Mouse (Mus musculus) granulocyte monocyte progenitor cell, adult 5-6 weeks (primary cell): ENCODE results near the gene Cachd1. TPM values are rescaled to one million over a fixed set of nuclear protein-coding genes. Genes with fewer than 3 reads are reported as not detected.

Experiments used
- ATAC-seq: replicated peaks from 2 replicates; pipeline ENCODE4 v1.8.0; 2016; ENCODE audit warnings: mild to moderate bottlenecking, moderate TSS enrichment, inconsistent platforms; ENCODE audit not compliant: poor library complexity, severe bottlenecking
- total RNA-seq, 2 experiments: library from RNA; stranded (forward) in 1 of 2; stranded (reverse) in 1 of 2; fragments of 200-712, 200-1000 nt in 1 of 2; fragments of >200 nt in 1 of 2; fragmentation: Nextera tagmentation in 1 of 2; gene quantifications; 2 replicates each; pipeline ENCODE4 v1.2.3; 2014 to 2017

The Cachd1 gene
- total RNA-seq, 2 experiments from 2014 or later, result 1.8 TPM; not detected in 1

DNA sequence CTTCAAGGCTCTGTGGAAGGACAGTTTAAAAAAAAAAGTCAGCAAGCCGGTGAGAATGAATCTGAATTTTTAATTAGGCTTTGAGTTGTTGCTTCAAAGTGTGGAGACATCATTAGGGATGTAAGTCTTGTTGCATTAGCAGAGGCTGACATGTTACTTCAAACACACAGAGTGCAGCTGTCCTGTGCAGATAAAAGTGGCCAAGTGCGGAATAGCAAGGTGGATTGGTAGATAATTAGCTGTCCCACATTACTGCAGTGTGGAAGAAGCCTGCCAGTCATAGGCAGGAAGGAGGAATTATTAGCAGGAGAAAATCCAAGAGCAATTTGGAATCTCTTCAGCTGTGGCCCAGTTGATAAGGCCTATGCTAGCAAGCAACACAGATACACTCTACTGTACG, 10.7 kb downstream of the Cachd1 start:
- ATAC-seq, result no peak

DNA sequence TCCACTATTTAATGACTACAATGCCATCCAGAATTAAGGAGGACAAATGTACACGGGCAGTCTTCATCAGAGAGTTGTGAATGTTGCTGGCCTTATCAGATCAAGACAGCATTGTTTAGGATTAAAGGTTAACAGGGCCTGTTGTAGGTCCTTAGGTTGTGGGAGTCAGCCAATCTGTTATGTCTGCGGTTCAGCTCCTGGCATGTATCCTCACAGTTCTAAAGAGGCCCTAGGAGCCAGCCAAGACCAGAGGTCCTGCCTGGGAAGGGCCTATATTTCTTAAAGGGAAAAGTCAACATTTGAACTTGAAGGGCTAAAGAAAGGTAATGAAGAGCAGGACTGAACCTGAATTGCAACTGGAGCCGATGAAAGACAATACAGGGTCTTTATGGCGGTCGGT, 13.7 kb downstream of the Cachd1 start:
- no peak for ATAC-seq

DNA sequence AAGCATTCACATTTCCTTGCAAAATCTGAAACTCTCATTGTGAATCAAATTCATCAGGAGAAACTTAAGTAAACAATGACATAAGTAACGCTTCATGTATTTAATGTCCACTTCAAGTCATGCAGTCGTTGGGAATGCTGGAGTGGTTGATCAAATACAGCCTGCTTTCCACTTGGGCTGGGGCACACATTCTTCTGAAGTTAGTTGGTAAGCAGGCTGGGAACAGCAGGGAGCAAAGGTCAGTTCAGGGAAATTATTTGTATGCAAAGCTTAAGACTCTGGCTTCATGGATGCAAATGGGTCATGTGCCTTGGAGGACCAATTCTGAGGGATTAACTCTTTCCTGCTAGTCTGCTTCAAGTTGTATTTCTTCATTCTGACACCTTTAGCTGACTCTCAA, 16.7 kb downstream of the Cachd1 start:
- no peak for ATAC-seq

DNA sequence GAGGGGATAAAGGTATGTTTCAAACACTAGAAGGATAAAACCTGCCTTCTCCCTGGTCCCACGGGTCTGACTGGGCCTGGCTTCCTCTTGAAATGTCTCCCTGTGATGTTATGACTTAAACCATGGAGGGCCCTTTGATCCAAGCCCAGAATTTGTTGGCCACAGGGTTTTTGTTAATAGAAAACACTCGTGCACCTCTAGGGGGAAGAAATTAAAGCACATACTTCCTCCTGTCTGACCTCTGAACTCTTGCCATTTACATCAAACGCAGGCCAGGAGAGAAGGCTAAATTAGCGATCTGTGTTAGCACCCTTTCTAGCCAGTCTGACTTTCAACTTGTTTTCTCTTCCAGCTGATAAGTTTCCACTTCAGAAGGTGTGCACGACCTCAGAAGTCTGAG, 19.0 kb downstream of the Cachd1 start:
- no peak for ATAC-seq

DNA sequence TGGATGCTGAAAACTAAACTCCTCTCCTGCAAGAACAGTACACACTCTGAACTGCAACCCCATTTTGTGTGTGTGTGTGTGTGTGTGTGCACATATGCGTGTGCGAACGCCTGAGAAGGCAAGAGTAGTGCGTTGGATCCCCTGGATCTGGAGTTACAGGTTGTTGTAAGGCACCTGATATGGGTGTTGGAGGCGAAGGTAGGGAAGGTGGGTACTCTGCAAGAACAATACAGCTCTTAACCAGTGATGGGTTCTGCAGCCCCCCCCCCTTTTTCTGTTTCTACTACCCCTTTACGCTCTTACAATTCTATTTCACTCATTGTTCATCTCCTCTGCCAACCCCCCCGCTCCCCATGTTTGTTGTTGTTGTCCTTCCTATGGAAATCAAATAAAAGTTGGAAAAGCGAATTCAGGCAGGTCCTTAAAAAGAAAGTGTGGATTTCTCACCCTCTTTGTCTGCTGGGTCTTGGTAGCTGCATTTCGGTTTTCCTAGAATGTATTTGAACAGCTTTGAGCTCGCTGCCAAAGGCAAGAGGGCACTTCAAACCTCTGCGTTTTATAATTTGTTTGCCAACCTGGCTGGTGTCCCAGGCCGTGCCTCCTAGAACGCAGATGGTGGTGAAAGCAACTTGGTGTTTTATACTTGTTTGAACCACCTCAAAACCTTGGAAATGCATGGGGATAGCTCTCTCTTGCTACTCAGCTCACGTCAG, 24.4 kb downstream of the Cachd1 start:
- no peak for ATAC-seq

DNA sequence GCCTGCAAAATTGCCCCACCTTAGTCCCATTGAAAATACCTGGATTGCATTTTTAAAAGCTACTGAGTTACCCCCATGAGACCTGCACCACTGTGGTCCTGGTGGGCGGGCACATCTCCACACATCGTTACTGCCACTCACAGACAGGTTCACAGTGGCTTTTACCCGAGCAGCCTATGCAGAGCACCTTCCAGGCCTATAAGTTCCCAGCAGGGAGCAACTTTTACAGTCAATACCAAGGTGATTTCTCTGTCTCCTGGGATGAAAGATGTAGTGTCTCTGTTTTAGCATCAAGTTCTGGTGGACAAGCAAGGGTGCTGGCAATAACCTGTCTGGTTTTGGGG, 24.9 kb downstream of the Cachd1 start:
- no peak for ATAC-seq

DNA sequence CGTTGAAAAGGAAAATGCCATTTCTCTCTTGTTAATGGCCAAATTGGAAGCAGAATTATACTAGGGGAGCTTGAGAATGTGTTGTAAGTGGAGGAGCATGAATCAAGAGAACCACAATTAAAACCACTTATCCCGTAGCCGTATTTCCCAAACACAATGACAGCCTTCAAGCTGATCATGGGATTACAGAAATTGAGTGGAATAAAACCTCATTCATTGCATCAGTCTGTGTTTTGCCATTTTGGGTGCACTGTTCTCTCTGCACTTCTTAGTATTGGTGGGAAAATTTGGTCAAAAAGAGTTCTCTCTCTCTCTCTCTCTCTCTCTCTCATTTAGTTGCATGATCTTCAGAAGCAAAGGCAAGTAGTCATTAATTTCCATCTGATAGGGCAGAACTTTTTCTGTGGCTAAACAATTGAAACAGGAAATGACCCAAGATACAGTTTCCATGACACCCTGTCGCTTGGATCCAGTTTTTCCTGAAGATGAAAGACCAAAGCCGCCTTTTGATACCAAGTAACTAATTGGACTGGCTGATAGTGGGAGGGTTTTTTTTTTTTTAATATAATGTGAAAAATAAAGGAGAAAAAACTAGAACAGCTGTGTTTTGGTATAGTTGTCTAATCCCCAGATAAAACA, 34.7 kb downstream of the Cachd1 start:
- ATAC-seq, result no peak

DNA sequence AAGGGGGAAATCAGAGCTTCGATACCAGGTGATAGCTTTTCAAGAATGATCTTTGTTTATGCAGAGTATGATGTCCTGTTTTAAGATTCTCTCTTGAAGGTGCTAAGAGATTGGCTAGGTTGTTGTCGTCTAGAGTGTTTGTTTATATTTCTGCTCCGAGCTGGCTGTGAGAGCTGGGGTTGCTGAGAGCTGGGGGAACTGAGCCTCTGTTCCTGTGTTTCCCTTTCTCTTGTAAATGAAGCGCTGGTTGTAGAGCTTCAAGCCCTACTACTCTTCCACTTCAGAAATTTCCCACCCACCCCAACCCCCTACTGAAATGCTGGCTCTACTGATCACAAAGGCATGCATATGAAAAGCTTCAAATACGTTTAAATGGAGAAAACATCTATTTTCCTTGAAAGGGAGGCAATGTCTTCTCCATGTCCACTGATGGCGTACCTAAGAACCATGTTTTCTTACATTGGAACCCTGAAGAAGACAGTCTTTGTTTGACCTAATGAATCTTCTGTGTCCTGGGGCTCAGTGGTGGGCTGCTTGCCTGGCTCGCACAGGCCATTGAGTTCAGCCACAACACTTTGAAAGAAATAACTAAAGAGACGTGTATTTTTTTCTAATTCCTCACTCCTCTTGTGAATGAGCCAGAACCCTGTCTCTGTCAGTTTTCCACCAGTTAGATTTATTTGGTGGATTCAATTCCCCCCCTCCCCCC, 35.5 kb downstream of the Cachd1 start:
- no peak for ATAC-seq

DNA sequence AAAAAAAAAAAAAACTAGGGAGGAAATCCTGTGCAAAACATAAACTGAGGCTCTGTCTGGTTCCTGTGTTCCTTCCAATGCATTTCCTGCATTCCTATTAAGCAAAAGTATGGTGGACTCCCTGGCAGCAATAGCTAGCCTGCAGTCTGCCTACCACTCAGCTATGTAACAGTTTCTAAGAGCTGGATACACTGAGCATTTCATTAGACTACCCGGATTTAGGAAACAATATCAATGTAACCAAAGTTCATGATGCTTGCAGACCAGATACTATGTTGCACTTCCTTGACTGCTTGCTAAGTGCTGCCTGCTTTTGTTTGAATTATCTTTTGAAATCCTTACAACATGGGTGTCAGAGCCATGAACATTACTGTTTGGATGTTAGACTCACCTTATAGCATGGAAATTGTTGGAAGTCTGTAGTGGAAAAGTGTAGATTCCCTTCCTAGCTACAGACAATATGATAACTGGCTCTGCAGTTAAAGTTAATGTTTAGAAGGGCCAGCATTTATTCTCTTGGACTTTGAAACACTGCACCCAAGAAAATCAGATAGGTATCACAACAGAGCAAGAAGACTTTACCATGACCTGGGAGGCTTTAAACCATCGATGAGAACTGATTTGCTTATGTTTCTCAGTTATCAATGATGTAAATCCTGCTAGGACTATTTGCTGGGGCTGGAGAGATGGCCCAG, 37.4 kb downstream of the Cachd1 start:
- ATAC-seq, result no peak

DNA sequence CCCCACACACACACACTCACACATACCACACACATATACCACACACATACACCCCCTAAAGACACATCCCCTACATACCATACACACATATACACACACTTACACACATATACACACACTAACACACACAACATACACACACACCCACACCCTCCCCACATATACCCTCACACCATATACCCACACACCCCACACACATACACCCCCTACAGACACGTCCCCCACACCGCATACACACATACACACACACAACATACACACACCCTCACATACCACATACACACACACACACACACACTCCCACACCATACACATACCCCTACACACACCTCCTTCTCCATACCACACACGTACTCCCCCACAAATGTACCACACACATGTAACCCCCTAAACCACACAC, 42.8 kb downstream of the Cachd1 start:
- ATAC-seq, result no peak

DNA sequence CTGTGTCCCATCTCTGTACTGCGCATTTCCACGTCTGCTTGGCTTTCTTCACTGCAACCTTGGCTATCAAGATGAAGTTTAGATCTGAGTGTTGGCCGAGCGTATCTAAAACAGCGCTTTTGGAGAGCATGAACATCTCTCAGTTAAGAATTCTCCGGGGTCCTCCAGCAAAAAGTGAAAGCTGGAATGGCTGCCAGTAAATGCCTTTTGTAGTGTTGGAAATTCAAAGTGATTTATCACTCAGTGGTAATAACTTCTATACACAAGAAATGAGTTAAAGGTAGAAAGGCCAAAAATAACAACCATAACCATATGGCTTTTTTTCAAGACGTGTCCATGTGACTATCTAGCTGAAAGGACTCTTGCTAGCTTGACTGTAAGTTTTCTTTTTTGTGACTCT, 46.1 kb downstream of the Cachd1 start:
- no peak for ATAC-seq

DNA sequence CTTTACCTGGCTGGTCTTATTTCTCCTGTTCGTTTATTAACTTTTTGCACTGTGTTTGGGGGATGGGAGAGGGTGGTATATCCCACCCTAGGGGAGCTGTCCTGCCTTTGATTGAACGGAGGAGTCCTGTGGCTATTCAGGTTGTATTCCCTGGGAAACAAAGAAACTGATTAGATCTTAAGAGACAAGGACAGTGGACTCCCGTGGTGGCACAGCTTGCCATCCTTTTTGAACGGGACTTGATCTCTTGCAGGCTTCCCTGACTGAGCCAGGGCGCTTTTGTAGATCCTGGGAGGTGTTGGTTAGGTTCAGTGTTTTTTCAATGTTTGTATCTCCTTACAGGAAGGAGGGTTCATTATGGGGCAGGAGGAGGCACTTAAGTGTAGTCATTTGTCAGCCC, 50.9 kb downstream of the Cachd1 start:
- ATAC-seq, result no peak

DNA sequence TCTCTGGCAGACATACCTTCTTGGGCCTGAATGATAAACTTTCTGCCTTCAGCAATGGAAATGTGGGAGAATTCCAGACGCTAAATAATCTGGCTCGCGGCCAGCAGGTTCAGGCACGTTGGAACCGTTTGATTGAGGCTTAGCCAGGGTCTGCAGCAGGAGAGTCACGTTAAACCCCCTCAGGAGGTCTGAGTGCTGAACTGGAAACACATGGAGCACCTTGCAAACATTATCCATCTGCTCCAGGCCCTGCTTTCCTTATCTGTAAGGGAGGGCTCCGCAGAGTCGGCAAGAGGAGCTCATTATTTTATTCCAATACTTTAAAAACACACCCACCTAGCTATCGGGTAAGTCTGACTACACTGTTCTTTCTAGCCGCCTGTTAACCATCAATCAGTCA, 52.3 kb downstream of the Cachd1 start:
- ATAC-seq, result no peak

DNA sequence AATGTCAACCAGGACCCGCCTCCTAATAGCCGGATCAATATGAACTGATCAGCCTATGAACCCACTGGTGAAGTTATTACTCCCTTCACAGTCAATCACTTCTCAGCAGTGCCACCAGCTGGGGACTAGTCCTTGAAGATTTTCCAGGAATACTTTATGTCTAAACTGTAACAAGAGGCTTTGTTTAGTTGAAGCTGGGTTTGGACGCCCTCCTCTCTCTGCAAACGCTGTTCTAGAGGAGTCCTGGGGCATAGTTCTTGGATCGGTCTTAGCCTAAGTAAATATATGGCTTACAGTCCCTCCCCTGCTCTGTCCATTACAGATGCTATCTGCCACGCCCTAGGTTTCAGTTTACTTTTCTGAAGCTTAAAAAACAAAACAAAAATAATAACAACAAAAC, 60.7 kb downstream of the Cachd1 start:
- ATAC-seq, result no peak

DNA sequence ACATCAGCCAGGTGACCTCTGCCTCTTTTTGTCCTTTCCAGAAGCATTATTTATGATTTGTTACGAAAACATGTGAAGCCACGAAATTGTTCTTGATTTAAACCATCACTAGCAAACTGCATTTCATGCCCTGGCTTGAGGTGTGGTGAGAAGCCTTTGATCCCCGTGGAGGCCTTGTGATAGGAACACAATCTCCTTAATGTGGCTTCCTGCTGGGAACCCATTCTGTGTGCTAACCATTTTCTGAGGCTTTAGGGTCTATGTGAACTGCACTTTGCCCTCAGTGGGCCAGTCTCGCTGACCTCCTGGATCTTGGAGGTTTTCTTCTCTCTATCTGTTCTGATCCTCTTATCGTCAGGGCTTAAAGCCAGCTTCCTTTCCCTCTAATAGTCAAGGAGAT, 66.2 kb downstream of the Cachd1 start:
- ATAC-seq, result no peak

DNA sequence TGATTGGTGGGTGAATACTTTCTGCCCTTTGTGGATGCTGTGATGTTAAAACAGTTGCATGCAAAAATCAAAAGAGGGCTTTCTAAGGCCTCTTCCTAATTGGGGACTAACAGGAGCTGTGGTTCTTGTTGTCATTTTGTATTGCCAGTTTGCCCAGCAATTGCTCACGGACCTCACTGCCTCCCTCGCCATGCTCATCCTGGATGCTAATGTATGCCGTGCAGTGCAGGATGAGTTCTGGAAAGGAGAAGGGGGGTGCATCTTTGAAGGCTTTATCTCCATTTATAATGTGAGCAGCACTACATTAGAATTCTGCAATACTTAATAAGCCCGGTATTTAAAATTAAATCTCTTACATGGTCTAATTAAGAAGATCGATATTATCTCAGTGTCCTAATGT, 66.6 kb downstream of the Cachd1 start:
- no peak for ATAC-seq

DNA sequence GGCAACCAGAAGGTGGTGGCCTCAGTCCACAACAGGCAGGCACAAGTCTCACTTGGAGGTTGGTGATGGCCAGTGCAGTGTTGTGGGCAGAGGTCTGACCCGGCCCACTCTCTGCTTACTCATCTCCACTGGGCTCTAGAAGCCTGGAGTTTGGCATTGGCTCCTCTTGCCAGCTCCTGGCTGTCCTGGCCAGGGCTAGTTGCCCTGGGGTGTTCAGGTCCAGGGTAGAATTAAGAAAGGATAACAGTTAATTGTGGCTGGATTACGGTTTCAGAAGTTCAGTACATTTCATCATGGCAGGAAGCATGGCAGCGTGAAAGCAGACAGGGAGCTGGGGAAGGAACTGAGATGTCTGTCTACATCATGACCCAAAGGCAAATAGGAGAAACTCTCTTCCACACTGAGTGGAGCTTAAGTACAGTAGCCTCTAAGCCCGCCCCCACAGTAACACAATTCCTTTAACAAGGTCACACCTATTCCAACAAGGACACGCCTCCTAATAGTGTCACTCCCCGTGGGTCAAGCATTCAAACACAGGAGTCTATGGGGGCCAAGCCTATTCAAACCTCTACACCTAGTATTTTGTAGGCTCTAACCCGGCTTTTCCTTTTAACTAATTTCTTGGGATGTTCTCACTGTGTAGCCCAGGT, 74.5 kb downstream of the Cachd1 start:
- ATAC-seq, result peak; percentile 25; the same call in 1 of the 2 replicates

DNA sequence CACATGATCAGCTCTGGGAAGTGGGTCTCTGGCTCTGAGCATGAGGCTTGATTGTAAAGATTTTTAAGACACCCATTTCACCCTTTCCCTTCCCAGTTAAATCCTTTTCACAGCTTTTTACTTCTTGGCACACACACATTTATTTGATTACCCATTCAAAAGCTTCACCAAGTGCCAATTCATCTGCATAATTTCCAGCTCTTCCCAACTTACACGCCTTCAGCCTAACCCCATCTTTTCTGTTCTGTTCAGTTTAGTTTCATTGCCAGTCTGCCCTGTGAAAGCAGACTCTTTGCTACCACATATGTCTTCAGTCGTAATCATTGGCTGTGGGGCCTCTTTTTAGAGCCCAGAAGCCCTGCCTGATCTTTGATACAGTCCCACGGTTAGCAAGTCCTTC, 76.0 kb downstream of the Cachd1 start:
- ATAC-seq, result no peak

DNA sequence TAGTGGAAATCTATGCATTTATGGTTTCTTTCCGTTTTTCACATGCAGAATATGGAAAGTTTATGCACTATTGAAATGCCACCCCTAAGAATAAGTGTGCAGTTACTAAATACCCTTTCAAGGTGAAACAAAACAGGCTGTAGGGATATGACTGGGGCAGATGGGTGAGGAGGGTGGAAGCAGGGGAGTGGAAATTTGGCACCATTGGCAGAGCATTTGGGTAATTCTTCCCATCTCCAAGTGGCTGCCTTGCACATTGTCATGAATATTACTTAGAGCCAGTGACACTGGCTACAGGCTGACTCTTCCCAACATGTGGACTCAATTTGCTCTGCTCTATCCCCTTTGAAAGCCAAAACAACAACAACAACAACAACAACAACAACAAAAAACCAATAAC, 77.0 kb downstream of the Cachd1 start:
- no peak for ATAC-seq

DNA sequence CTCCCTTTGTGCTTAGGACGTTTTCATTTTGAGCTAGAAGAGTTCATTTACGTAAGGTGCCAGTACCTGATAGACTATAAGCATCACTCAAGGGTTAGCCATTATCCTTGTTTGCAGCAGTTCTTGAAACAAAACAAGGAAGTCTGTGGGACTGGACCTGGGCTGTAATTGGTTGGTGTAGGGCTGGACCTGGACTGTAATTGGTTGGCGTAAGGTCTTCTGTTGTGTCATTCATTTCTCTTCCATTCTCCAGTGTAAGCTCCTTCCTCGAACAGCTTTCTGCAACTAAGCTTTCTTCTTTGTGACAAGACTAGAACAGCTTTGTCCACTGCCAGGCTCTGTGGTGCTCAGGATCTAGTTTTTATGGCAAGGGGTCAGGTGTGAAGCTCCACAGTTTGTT, 78.9 kb downstream of the Cachd1 start:
- no peak for ATAC-seq

DNA sequence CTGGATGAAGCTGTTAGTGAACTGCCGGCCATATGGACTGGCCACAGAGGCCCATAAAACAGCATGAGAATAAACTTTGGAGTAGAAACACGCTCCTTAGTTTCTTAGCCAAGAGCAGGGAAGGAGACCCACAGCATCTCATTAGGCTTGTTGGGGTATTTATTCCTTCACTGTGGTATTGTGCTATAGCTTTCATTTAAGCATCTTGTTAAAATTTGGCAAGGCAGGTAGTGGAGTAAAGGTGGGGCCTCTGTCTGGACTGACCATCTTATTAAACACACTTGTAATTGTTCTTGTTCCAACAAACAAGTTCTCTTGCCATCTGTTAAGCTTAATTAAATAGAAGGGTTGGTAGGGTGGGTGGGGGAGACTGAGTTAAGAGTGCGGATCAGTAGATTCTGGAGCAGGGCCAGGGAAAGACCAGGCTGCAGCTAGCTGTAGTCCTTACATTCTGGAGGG, 81.0 kb downstream of the Cachd1 start:
- no peak for ATAC-seq
